In genomic region chr11:61650470-61651265, GRCm38 (mm10) we compare ENCODE assay signal across 21 mouse cellular contexts. TPM values are rescaled to one million over a fixed set of nuclear protein-coding genes. Genes with fewer than 3 reads are reported as not detected.
"Had no signal": no experiment of that assay in that cellular context is flagged by ENCODE, and none has a peak within 500 bp of the region (broad histone marks: within the 10 kb centered on the region; RNA-seq: fewer than 3 reads in every experiment).

No protein-coding gene starts in this region.

- H3K4me3 ChIP-seq: liver, embryonic 15.5 days; lung, embryonic 15.5 days; megakaryocyte, embryonic 14.5 days; midbrain, embryonic 13.5 days; midbrain, embryonic 15.5 days; myocyte; neural tube, embryonic 13.5 days; neural tube, embryonic 15.5 days had no signal

- H3K4me2 ChIP-seq: liver, embryonic 15.5 days; lung, embryonic 15.5 days; midbrain, embryonic 11.5 days; midbrain, embryonic 13.5 days; midbrain, embryonic 15.5 days; neural tube, embryonic 13.5 days; neural tube, embryonic 15.5 days had no signal

- H3K27me3 ChIP-seq: lung, embryonic 15.5 days; midbrain, embryonic 13.5 days; midbrain, embryonic 15.5 days; neural tube, embryonic 13.5 days; neural tube, embryonic 15.5 days had no signal

- H3K9me3 ChIP-seq: liver, embryonic 15.5 days; lung, embryonic 15.5 days; megakaryocyte, embryonic 14.5 days; midbrain, embryonic 13.5 days; midbrain, embryonic 15.5 days; neural tube, embryonic 13.5 days; neural tube, embryonic 15.5 days had no signal

- H3K27ac ChIP-seq: liver, embryonic 15.5 days; lung, embryonic 15.5 days; macrophage; midbrain, embryonic 13.5 days; midbrain, embryonic 15.5 days; neural tube, embryonic 13.5 days; neural tube, embryonic 15.5 days had no signal

- H3K4me1 ChIP-seq: liver, embryonic 15.5 days; midbrain, embryonic 13.5 days; midbrain, embryonic 15.5 days; neural tube, embryonic 13.5 days; neural tube, embryonic 15.5 days had no signal

- H3K9ac ChIP-seq: liver, embryonic 15.5 days; liver, postnatal 0 days; lung, embryonic 15.5 days; midbrain, embryonic 13.5 days; midbrain, embryonic 15.5 days; neural tube, embryonic 13.5 days; neural tube, embryonic 15.5 days had no signal

- ATAC-seq: liver, postnatal 0 days; lung, postnatal 0 days; midbrain, embryonic 13.5 days; midbrain, embryonic 15.5 days had no signal

- H3K36me3 ChIP-seq: liver, embryonic 15.5 days; lung, embryonic 15.5 days; midbrain, embryonic 13.5 days; midbrain, embryonic 15.5 days; neural tube, embryonic 13.5 days; neural tube, embryonic 15.5 days had no signal

- DNase-seq: liver, postnatal 0 days; lung, adult 2 months; lung, postnatal 14 days; lung, postnatal 36 days; retina, postnatal 1 day; right cerebral cortex, adult 18-20 months; thymus, adult 18-20 months; thymus, postnatal 14 days; thymus, postnatal 36 days had no signal

RNA-seq across cellular contexts. Expression of gene Fam83g, which starts 33.2 kb away (rescaled TPM):
- total RNA-seq: megakaryocyte progenitor cell, adult 5-6 weeks had no signal
- polyA plus RNA-seq: macrophage, myocyte had no signal
